Mouse (Mus musculus) cerebral cortex, adult 2 months (tissue): Measurements from ENCODE around the gene Mboat2.

Experiments used
- WGBS: fragments of 180-500 bp; shearing (Covaris S2); methylation state at CpG from one replicate; pipeline ENCODE4 v1.1.7; 2018; 5-methylcytosine and 5-hydroxymethylcytosine counted together

The Mboat2 gene

GRCm38 (mm10) chr12:25012555-25013540 lies 182.2 kb downstream of the Mboat2 start:
- 62% methylated on average over 13 of the region's 13 CpGs for WGBS
